Mouse (Mus musculus): ENCODE data around the gene Hcar1.

DNA sequence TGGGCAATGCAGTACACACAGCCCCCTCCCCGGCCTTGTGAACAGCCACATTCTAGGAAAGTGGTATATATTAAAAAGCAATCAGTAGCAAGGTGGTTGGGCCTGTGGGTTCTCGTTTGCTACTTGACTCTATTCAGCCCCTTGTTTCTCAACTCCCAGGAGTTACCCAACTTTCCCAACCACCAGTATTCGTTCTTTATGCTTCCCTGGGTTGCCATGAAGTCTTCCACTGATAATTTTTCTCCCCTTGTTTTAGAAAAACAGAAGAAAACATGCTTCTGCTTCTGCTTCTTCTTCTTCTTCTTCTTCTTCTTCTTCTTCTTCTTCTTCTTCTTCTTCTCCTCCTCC lies 36.9 kb downstream of the Hcar1 start:
- TF ChIP-seq POLR2A (IDR thresholded peaks at IDR 0.05; ENCODE audit: extremely low read depth, insufficient read depth, low read length) (no peak), CTCF (IDR thresholded peaks at IDR 0.05; ENCODE audit: extremely low read depth, insufficient read depth, low read length) (no peak)

All from cortical plate, adult 2 months (tissue).